Mouse (Mus musculus): ENCODE results near the gene Ccng2. TPM values are rescaled to one million over a fixed set of nuclear protein-coding genes. Genes with fewer than 3 reads are reported as not detected.

Ccng2 gene
- 22.6 and 27.7 TPM in 2 replicates for polyA plus RNA-seq (2015; fragmentation: Nextera tagmentation; extraction: Ambion mirVana)

GRCm38 (mm10) chr5:93266883-93267704 lies at the start of gene Ccng2:
TSS of gene Ccng2 (plus strand) at chr5:93267257.

Other genes with a start within 250 kb of the Ccng2 start
- not detected in 2 replicates for gene Sowahb, start 222.2 kb upstream of the Ccng2 start, polyA plus RNA-seq (2015; fragmentation: Nextera tagmentation; extraction: Ambion mirVana)
- gene Sept11, start 173.8 kb upstream of the Ccng2 start, polyA plus RNA-seq (2015; fragmentation: Nextera tagmentation; extraction: Ambion mirVana): 34.0 and 39.8 TPM in 2 replicates
- gene Ccni, start 60.8 kb upstream of the Ccng2 start, polyA plus RNA-seq (2015; fragmentation: Nextera tagmentation; extraction: Ambion mirVana): 67.5 and 68.9 TPM in 2 replicates
- gene 2010109A12Rik, start 60.7 kb upstream of the Ccng2 start, polyA plus RNA-seq (2015; fragmentation: Nextera tagmentation; extraction: Ambion mirVana): 2.7 and 3.0 TPM in 2 replicates